Mouse (Mus musculus) cortical plate, adult 2 months (tissue): ENCODE results near the gene Zmynd8.

Experiments
- CTCF ChIP-seq: fragments of 200-500 bp; IDR thresholded peaks from 2 replicates; pipeline ENCODE4 v1.5.1; 2011; ENCODE audit warnings: mild to moderate bottlenecking, control low read depth, low read length; ENCODE audit not compliant: insufficient read depth; ENCODE audit errors: extremely low read depth
- POLR2A ChIP-seq: fragments of 200-500 bp; IDR thresholded peaks from 2 replicates; pipeline ENCODE4 v1.6.1; 2011; ENCODE audit warnings: mild to moderate bottlenecking, low read length, control low read depth; ENCODE audit not compliant: insufficient read depth; ENCODE audit errors: extremely low read depth

GRCm38 (mm10) chr2:165736297-165736696 is 162.5 kb downstream of the Zmynd8 start:
- no peak for TF ChIP-seq CTCF
- TF ChIP-seq POLR2A: no peak
